Mouse (Mus musculus): Measurements from ENCODE around the gene Ccdc154.

DNA sequence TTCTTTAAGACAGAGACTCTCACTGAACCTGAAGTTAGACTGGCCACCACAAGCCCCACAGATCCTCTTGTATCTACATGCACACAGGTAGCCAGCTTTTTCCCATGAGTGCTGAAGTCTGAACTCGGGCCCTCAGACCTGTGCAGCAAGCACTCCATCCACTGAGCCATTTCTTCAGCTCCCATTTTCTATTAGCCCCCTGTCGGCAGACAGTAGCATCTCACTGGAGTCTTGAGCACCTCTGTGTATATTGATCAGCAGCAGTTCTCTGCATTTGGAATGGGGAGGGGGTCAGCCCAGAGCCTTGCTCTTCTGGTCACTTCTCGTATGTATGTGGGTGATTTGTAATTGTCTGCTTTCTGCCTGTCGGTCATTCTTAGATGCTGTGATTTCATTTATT, 22.3 kb upstream of the Ccdc154 start:
- TF ChIP-seq CTCF (conservative IDR thresholded peaks at IDR 0.05; ENCODE audit: low read length) (peak; percentile 54), POU5F1 (IDR thresholded peaks at IDR 0.05; ENCODE audit: borderline replicate concordance, low read length) (no peak), NANOG (IDR thresholded peaks at IDR 0.05; ENCODE audit: borderline replicate concordance, low read length) (no peak)

All from E14TG2a.4 (cell line).